Mouse (Mus musculus) right cerebral cortex, postnatal 25 days (tissue): ENCODE data around the gene Fbxo42.
A peak's percentile ranks its signal among the peaks of the same experiment; 100 is the strongest.

ENCODE experiments used
- DNase-seq: peaks from one replicate; pipeline ENCODE4 v3.0.0; 2022

Gene Fbxo42

DNA sequence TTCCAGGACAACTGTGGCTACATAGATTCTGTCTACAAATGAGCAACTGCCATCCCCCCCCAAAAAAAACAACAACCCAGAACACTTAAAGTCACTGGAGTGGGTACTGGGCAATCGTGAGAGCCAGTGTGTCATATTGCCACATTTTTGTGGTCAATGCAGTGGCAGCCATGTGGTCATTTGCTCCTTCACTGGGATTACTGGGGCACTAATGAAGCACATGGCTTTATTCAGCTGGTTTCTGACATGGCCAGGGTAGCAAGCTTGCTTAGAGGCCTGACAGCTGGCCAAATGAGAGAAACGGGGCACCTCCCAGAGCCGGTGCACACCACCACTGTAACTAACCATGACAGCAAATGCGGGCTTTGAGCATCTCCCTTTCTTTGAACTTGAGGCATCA is 30.8 kb downstream of the Fbxo42 start:
- DNase-seq: no peak

GRCm38 (mm10) chr4:141180831-141181230 is 33.1 kb downstream of the Fbxo42 start:
- DNase-seq: no peak

DNA sequence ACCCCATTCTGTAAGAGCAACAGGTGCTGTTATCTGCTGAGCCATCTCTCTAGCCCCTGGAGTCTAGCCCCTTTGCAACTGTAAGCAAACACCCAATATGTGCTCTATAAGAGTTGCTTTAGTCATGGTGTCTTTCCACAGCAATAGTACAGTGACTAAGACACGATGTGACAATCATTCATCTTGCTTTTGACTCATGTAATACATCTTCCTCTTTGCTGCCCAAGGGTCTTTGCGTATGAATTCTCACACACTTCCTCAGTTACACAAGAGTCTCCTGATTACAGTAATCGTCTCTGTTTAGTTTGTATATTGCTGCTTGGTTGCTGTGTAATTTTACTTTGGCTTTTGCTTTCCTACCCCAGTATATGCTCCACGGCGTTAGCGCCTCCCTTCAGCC is 34.3 kb downstream of the Fbxo42 start:
- DNase-seq: no peak

GRCm38 (mm10) chr4:141183932-141184331 is 36.2 kb downstream of the Fbxo42 start:
- DNase-seq: no peak

DNA sequence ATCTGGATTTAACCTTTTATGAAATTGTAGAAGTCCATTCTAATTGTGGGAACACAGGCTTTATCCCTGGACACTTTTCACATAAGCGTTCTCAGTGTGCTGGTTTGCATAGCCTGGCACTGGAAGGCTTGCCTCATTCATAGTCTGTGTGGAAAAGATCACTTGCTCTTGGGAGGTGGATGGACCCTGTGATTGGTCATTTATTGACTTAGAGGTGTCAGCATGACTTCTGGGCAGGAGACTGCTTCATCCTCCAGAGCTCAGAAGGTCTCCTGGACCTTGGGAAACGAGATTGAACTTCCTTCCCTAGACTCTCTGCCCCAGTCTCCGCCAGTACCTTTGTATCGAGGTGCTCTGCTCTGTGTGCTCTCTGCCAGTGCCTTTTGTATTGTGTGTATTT is 36.7 kb downstream of the Fbxo42 start:
- no peak for DNase-seq

DNA sequence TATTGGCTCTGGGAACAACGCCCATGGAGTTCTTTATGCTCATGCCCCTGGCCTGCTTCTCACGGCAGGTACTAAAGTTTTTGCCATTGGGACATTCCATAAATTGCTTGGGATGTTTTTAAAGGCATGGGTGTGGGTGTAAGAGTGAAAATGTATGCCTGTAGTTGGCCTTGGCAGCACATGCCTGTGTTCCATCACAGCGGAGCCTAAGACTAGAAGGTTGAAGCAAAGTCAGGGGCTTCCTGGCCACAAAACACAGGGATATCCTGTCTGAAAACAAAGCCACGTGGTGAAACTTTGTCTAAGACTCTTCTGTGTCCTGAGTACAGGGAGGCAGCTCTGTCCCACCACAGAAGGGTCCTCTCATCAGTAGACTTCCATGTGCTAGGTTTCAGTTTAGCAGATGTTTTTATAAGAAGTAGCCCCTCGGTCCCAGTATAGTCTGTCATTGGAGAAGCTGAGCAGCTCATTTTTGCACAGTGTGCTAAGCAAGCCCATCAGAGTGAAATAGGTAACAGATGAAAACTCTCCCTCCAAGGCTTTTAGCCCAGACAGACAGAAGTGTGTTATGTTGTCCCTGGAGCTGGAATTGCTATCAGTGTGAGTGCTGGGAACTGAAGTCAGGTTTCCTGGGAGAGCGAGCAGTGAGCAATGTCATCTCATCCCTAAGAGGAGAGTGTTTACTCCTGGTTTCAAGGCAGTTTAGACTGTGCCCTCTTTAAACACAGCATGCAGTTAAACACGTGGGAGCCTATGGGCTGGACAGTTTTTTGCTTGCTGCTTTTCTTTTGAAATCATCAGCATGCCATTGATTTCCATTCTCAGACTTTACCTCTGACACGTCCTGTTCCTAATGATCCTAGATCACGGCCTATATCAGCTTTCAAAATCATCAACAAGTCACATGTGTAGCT is 39.5 kb downstream of the Fbxo42 start:
- DNase-seq: no peak

GRCm38 (mm10) chr4:141191294-141191693 is 43.6 kb downstream of the Fbxo42 start:
- DNase-seq: no peak

GRCm38 (mm10) chr4:141194553-141194952 is 46.8 kb downstream of the Fbxo42 start:
- no peak for DNase-seq

GRCm38 (mm10) chr4:141196981-141197685 is 49.4 kb downstream of the Fbxo42 start:
- DNase-seq: no peak

DNA sequence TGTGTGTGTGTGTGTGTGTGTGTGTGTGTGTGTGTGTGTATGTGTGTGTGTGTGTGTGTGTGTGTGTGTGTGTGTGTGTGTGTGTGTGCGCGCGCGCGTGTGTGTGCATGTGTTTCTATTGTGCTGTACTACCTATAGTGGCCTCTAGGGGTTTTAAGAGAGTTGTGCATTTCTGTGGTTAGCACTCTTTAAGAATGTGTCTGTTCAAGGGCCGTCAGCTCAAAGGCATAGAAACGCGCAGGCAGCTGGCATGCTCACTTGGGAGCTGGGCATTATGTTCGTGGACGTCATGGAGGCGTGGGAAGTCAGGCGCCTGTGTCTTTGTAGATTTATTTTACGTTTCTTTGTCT is 49.9 kb downstream of the Fbxo42 start:
- no peak for DNase-seq

- no peak for DNase-seq
These were observed 53.2 kb downstream of the Fbxo42 start for GRCm38 (mm10) chr4:141200906-141201305.

- DNase-seq: no peak
These were observed 54.5 kb downstream of the Fbxo42 start for GRCm38 (mm10) chr4:141202192-141202591.

GRCm38 (mm10) chr4:141204580-141205061 is 56.9 kb downstream of the Fbxo42 start:
- DNase-seq: peak; percentile 36

- no peak for DNase-seq
These were observed 59.4 kb downstream of the Fbxo42 start for GRCm38 (mm10) chr4:141207081-141207480.

GRCm38 (mm10) chr4:141210524-141211219 is 63.0 kb downstream of the Fbxo42 start:
- DNase-seq: no peak

DNA sequence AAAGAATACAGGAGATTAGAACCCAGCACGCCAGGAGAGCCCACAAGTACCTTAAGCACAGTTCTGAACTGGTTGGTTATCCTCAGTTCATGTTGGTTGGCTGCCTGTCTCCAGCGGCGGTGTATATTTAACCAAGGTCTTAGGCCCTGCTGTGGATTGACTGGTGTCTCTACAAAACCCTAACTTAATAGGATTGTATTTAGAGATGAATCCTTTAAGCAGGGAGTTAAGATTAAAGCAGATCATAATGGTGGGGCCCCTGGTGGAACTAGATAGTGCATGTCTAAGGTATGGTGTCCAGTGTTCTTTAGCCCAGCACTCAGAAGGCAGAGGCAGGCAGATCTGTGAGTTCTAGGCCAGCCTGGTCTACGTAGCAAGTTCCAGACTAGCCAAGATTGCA is 63.9 kb downstream of the Fbxo42 start:
- DNase-seq: no peak

GRCm38 (mm10) chr4:141212892-141213291 is 65.2 kb downstream of the Fbxo42 start:
- no peak for DNase-seq

GRCm38 (mm10) chr4:141213342-141213741 is 65.6 kb downstream of the Fbxo42 start:
- DNase-seq: no peak

- peak; percentile 90 for DNase-seq
These were observed 66.1 kb downstream of the Fbxo42 start, which contains the start of gene Rsg1 for GRCm38 (mm10) chr4:141213770-141214336. Gene Rsg1 (plus strand): TSS chr4:141213956.

DNA sequence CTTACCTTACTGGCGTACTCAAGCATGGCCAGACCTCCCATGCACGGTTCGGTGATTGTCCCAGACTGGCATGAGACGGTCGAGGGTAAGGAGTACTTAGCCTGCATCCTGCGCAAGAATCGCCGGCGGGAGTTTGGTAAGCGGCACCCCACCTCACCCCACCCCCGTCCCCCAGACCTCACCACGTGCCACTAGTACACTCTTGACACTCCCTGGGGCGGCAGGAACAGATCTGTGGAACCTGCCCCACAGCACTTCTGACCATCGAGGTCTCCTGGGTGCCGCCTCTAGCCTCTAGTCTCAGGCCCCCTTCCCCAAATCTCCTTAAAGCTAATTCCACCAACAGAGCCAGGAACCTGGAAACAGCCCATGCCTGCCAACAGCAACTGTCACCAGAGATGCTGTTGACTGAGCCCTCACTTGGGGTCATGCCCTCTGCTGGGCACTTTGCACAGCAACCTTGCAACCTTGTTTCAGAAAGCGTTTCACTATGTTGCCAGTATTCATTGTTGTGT is 66.7 kb downstream of the Fbxo42 start:
- DNase-seq: no peak

DNA sequence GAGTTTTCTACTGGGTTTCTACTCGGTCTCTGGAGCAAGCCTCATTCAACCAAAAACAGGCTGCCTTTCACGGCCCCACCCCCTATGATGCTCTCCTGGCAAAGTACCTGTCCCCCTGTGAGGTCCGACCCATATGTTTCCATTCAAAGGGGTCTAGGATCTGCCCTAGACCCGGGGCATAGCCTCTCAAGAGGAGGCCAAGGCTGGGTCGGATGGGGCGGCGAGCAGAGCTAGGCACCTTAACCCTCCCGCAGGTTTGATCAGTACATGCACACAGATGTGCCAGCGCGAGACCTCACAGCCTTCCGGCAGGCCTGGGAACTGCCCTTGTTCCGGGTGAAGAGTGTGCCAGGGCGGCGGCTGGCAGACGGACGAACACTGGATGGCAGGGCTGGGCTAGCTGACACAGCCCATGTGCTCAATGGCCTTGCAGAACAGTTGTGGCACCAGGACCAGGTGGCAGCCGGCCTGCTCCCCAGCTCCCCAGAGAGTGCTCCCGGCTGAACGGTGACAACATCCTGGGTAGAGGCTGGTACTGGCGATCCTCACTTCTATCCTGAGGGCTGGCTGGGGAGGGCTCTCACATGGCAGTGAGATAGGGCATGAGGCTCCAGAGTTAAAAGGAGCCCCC is 72.0 kb downstream of the Fbxo42 start:
- no peak for DNase-seq

GRCm38 (mm10) chr4:141221848-141222247 is 74.1 kb downstream of the Fbxo42 start:
- no peak for DNase-seq
